Mouse (Mus musculus): Measurements from ENCODE around the gene 6430548M08Rik. TPM values are rescaled to one million over a fixed set of nuclear protein-coding genes. Genes with fewer than 3 reads are reported as not detected.

The 6430548M08Rik gene
- polyA plus RNA-seq, 1 experiment from 2014 or later = 4.7 TPM

GRCm38 (mm10) chr8:120192118-120192517, 78.2 kb downstream of the 6430548M08Rik start:
- H3K36me3 ChIP-seq (ENCODE audit: control insufficient read depth, insufficient read depth, low read length) = no peaks in the 10 kb centered on the region
- WGBS = 94% methylated on average over 5 of the region's 5 CpGs
- no peak overlapping the region for H3K4me3 ChIP-seq (ENCODE audit: low read depth, low read length)
- H3K9me3 ChIP-seq (ENCODE audit: control insufficient read depth, low read length) = no peaks in the 10 kb centered on the region
- H3K9ac ChIP-seq (ENCODE audit: low read length) = no peak overlapping the region
- peaks cover 20% of the 10 kb centered on the region; the same call in 1 of the 2 replicates for H3K4me1 ChIP-seq (replicated peaks; ENCODE audit: control insufficient read depth, insufficient read depth, low read length)
- no peaks in the 10 kb centered on the region for H3K27me3 ChIP-seq (replicated peaks; ENCODE audit: control insufficient read depth, insufficient read depth, low read length)
- ATAC-seq (replicated peaks; ENCODE audit: low FRiP score, low TSS enrichment, low read depth) (no peak), DNase-seq (ENCODE audit: low spot score) (no peak)
- peak overlapping the region; percentile 88 for H3K27ac ChIP-seq (ENCODE audit: low read depth)
- no peak overlapping the region for H3K4me2 ChIP-seq (ENCODE audit: low read length)

DNA sequence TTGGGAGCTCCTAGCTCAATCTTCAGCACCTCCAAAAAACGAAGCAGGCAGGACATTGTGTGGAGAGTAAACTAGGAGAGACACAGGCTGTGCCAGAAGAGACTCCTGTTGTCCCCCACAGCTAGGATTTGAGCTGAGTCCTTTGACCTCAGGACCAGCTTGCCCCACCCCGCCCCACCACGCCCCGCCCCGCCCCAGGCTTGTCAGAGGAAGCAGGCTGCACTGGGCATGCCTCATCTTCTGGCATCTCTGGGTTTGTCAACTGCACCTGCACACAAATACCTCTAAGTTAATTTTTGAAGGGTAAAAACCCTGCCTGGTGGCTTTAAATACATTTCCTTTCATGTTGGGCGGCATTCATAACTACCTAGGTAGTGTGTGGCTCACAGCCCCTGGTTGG, 87.4 kb downstream of the 6430548M08Rik start:
- no peaks in the 10 kb centered on the region for H3K36me3 ChIP-seq (ENCODE audit: control insufficient read depth, insufficient read depth, low read length)
- 79% methylated on average over 6 of the region's 6 CpGs for WGBS
- peaks cover 7% of the 10 kb centered on the region for H3K9me3 ChIP-seq (ENCODE audit: control insufficient read depth, low read length)
- H3K9ac ChIP-seq (ENCODE audit: low read length) = no peak overlapping the region
- no peak overlapping the region for H3K4me3 ChIP-seq (ENCODE audit: low read depth, low read length)
- ATAC-seq (replicated peaks; ENCODE audit: low FRiP score, low TSS enrichment, low read depth) = no peak
- no peak overlapping the region for H3K4me2 ChIP-seq (ENCODE audit: low read length)
- no peak overlapping the region for H3K27ac ChIP-seq (ENCODE audit: low read depth)
- peaks cover 11% of the 10 kb centered on the region; the same call in 1 of the 2 replicates for H3K4me1 ChIP-seq (replicated peaks; ENCODE audit: control insufficient read depth, insufficient read depth, low read length)
- H3K27me3 ChIP-seq (replicated peaks; ENCODE audit: control insufficient read depth, insufficient read depth, low read length) = no peaks in the 10 kb centered on the region
- no peak for DNase-seq (ENCODE audit: low spot score)

GRCm38 (mm10) chr8:120202546-120202945, 88.6 kb downstream of the 6430548M08Rik start:
- no peak overlapping the region for H3K9ac ChIP-seq (ENCODE audit: low read length)
- H3K27me3 ChIP-seq (replicated peaks; ENCODE audit: control insufficient read depth, insufficient read depth, low read length) = no peaks in the 10 kb centered on the region
- H3K27ac ChIP-seq (ENCODE audit: low read depth) = no peak overlapping the region
- peaks cover 7% of the 10 kb centered on the region for H3K9me3 ChIP-seq (ENCODE audit: control insufficient read depth, low read length)
- no peak overlapping the region for H3K4me2 ChIP-seq (ENCODE audit: low read length)
- DNase-seq (ENCODE audit: low spot score) (no peak), ATAC-seq (replicated peaks; ENCODE audit: low FRiP score, low TSS enrichment, low read depth) (no peak)
- H3K4me1 ChIP-seq (replicated peaks; ENCODE audit: control insufficient read depth, insufficient read depth, low read length) = peaks cover 11% of the 10 kb centered on the region; the same call in 1 of the 2 replicates
- 49% methylated on average over 3 of the region's 3 CpGs for WGBS
- no peaks in the 10 kb centered on the region for H3K36me3 ChIP-seq (ENCODE audit: control insufficient read depth, insufficient read depth, low read length)
- H3K4me3 ChIP-seq (ENCODE audit: low read depth, low read length) = no peak overlapping the region

GRCm38 (mm10) chr8:120204736-120205360, 90.9 kb downstream of the 6430548M08Rik start:
- Histone ChIP-seq H3K4me3 (ENCODE audit: low read depth, low read length) (no peak overlapping the region), H3K27ac (ENCODE audit: low read depth) (no peak overlapping the region; the same call in 1 of the 2 replicates), H3K27me3 (replicated peaks; ENCODE audit: control insufficient read depth, insufficient read depth, low read length) (no peaks in the 10 kb centered on the region), H3K9me3 (ENCODE audit: control insufficient read depth, low read length) (peaks cover 3% of the 10 kb centered on the region), H3K4me2 (ENCODE audit: low read length) (no peak overlapping the region), H3K9ac (ENCODE audit: low read length) (no peak overlapping the region), H3K36me3 (ENCODE audit: control insufficient read depth, insufficient read depth, low read length) (no peaks in the 10 kb centered on the region), H3K4me1 (replicated peaks; ENCODE audit: control insufficient read depth, insufficient read depth, low read length) (peaks cover 15% of the 10 kb centered on the region; the same call in 1 of the 2 replicates)
- 69% methylated on average over 7 of the region's 7 CpGs for WGBS
- no peak for ATAC-seq (replicated peaks; ENCODE audit: low FRiP score, low TSS enrichment, low read depth)
- DNase-seq (ENCODE audit: low spot score) = no peak

DNA sequence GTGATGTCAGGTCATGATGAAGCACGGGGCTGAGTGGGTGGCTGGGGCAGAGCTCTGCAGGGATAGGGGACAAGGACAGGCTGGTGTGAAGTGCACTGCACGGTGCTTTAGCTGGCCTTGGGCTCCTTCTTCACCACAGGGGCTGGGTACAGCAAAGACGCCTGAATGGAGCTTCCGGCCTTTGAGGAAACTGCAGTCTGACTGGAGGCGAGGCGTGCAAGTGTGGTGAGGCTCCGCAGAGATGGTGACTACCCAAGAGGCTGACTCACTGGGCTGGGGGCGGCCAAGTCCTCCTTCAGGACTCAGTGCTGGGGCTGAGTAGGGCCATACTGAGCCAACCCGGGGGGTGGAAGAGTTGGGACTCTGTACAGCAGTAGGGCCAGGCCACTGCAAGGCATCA, 92.0 kb downstream of the 6430548M08Rik start:
- no peak overlapping the region for H3K4me2 ChIP-seq (ENCODE audit: low read length)
- H3K27me3 ChIP-seq (replicated peaks; ENCODE audit: control insufficient read depth, insufficient read depth, low read length) = no peaks in the 10 kb centered on the region
- H3K4me1 ChIP-seq (replicated peaks; ENCODE audit: control insufficient read depth, insufficient read depth, low read length) = peaks cover 23% of the 10 kb centered on the region
- H3K4me3 ChIP-seq (ENCODE audit: low read depth, low read length) = no peak overlapping the region
- no peak for DNase-seq (ENCODE audit: low spot score)
- ATAC-seq (replicated peaks; ENCODE audit: low FRiP score, low TSS enrichment, low read depth) = no peak
- no peaks in the 10 kb centered on the region for H3K9me3 ChIP-seq (ENCODE audit: control insufficient read depth, low read length)
- no peak overlapping the region for H3K27ac ChIP-seq (ENCODE audit: low read depth)
- WGBS = 85% methylated on average over 9 of the region's 9 CpGs
- H3K9ac ChIP-seq (ENCODE audit: low read length) = no peak overlapping the region
- no peaks in the 10 kb centered on the region for H3K36me3 ChIP-seq (ENCODE audit: control insufficient read depth, insufficient read depth, low read length)

GRCm38 (mm10) chr8:120207364-120207763, 93.4 kb downstream of the 6430548M08Rik start:
- Histone ChIP-seq H3K4me3 (ENCODE audit: low read depth, low read length) (no peak overlapping the region), H3K9me3 (ENCODE audit: control insufficient read depth, low read length) (no peaks in the 10 kb centered on the region), H3K4me1 (replicated peaks; ENCODE audit: control insufficient read depth, insufficient read depth, low read length) (peaks cover 32% of the 10 kb centered on the region), H3K27ac (ENCODE audit: low read depth) (no peak overlapping the region), H3K4me2 (ENCODE audit: low read length) (no peak overlapping the region), H3K27me3 (replicated peaks; ENCODE audit: control insufficient read depth, insufficient read depth, low read length) (no peaks in the 10 kb centered on the region), H3K36me3 (ENCODE audit: control insufficient read depth, insufficient read depth, low read length) (no peaks in the 10 kb centered on the region), H3K9ac (ENCODE audit: low read length) (no peak overlapping the region)
- 88% methylated on average over 8 of the region's 8 CpGs for WGBS
- no peak for ATAC-seq (replicated peaks; ENCODE audit: low FRiP score, low TSS enrichment, low read depth)
- no peak for DNase-seq (ENCODE audit: low spot score)

GRCm38 (mm10) chr8:120208113-120208512, 94.2 kb downstream of the 6430548M08Rik start:
- H3K4me2 ChIP-seq (ENCODE audit: low read length) = no peak overlapping the region
- H3K27ac ChIP-seq (ENCODE audit: low read depth) = no peak overlapping the region
- no peaks in the 10 kb centered on the region for H3K36me3 ChIP-seq (ENCODE audit: control insufficient read depth, insufficient read depth, low read length)
- no peak overlapping the region for H3K9ac ChIP-seq (ENCODE audit: low read length)
- peaks cover 32% of the 10 kb centered on the region for H3K4me1 ChIP-seq (replicated peaks; ENCODE audit: control insufficient read depth, insufficient read depth, low read length)
- DNase-seq (ENCODE audit: low spot score) (no peak), ATAC-seq (replicated peaks; ENCODE audit: low FRiP score, low TSS enrichment, low read depth) (no peak)
- H3K4me3 ChIP-seq (ENCODE audit: low read depth, low read length) = no peak overlapping the region
- H3K9me3 ChIP-seq (ENCODE audit: control insufficient read depth, low read length) = no peaks in the 10 kb centered on the region
- no peaks in the 10 kb centered on the region for H3K27me3 ChIP-seq (replicated peaks; ENCODE audit: control insufficient read depth, insufficient read depth, low read length)
- 27% methylated on average over 11 of the region's 11 CpGs for WGBS

- no peaks in the 10 kb centered on the region for H3K9me3 ChIP-seq (ENCODE audit: control insufficient read depth, low read length)
- peaks cover 32% of the 10 kb centered on the region for H3K4me1 ChIP-seq (replicated peaks; ENCODE audit: control insufficient read depth, insufficient read depth, low read length)
- no peaks in the 10 kb centered on the region for H3K27me3 ChIP-seq (replicated peaks; ENCODE audit: control insufficient read depth, insufficient read depth, low read length)
- ATAC-seq (replicated peaks; ENCODE audit: low FRiP score, low TSS enrichment, low read depth) = no peak
- H3K4me3 ChIP-seq (ENCODE audit: low read depth, low read length) = no peak overlapping the region
- H3K9ac ChIP-seq (ENCODE audit: low read length) = no peak overlapping the region
- no peaks in the 10 kb centered on the region for H3K36me3 ChIP-seq (ENCODE audit: control insufficient read depth, insufficient read depth, low read length)
- 12% methylated on average over 3 of the region's 4 CpGs for WGBS
- no peak overlapping the region for H3K27ac ChIP-seq (ENCODE audit: low read depth)
- DNase-seq (ENCODE audit: low spot score) = peak; percentile 63
- no peak overlapping the region for H3K4me2 ChIP-seq (ENCODE audit: low read length)
Measured at GRCm38 (mm10) chr8:120211345-120211744, 97.4 kb downstream of the 6430548M08Rik start.

DNA sequence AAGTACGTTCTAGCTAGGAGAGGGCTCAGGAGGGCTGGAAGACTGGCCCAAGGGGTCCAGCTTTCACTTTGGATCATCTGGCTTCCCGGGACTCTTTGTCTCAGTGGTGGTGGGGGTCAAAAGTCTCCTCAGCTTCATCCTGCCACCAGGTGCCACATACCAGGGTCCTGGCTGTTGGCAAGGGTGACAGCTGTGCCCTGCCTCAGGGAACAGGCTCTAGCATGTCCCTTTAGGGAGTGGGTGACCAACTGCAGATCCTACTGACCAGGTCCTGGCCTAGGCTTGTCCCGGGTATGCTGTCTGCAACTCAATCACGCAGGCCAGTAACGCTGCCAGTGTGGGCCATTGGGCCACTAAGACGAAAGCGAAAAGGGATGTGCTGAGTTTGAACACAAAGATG, 98.6 kb downstream of the 6430548M08Rik start:
- Histone ChIP-seq H3K4me1 (replicated peaks; ENCODE audit: control insufficient read depth, insufficient read depth, low read length) (peaks cover 44% of the 10 kb centered on the region), H3K9me3 (ENCODE audit: control insufficient read depth, low read length) (no peaks in the 10 kb centered on the region), H3K27me3 (replicated peaks; ENCODE audit: control insufficient read depth, insufficient read depth, low read length) (no peaks in the 10 kb centered on the region), H3K36me3 (ENCODE audit: control insufficient read depth, insufficient read depth, low read length) (no peaks in the 10 kb centered on the region), H3K4me2 (ENCODE audit: low read length) (no peak overlapping the region), H3K4me3 (ENCODE audit: low read depth, low read length) (no peak overlapping the region), H3K27ac (ENCODE audit: low read depth) (no peak overlapping the region), H3K9ac (ENCODE audit: low read length) (no peak overlapping the region)
- 88% methylated on average over 7 of the region's 7 CpGs for WGBS
- DNase-seq (ENCODE audit: low spot score) (no peak), ATAC-seq (replicated peaks; ENCODE audit: low FRiP score, low TSS enrichment, low read depth) (no peak)
